Mouse (Mus musculus) cerebellum, postnatal 14 days (tissue): ENCODE data around the gene Gramd4.
"Not testable (repeated sequence)": the region's sequence is repeated elsewhere in the genome, so short reads cannot be mapped to it uniquely, and the experiment has no call there.

ENCODE experiments used
- DNase-seq, 2 experiments: peaks; one replicate each; pipeline ENCODE4 v3.0.0; 2021; ENCODE audit warnings: mixed read lengths in 2 of 2

The Gramd4 gene

DNA sequence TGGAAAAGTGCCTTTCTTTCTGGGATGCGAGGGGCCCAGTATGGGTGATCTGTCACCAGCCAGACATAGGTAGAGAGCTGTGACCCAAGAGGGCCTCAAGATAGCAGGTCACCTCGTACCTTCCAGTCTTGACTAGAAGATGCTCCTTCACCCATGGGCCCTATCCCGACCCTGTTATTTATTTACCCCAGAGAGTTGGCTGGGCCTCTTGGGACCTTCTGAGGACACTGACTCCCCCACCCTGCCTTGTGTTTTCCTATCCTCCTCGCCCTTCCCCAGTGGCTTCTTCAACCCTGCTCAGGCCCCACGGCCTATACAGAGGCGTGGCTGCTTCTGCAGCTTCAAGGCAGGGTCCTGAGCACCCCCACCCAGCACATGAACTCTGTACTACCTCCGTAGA, 61.7 kb downstream of the Gramd4 start:
- DNase-seq: no peak

DNA sequence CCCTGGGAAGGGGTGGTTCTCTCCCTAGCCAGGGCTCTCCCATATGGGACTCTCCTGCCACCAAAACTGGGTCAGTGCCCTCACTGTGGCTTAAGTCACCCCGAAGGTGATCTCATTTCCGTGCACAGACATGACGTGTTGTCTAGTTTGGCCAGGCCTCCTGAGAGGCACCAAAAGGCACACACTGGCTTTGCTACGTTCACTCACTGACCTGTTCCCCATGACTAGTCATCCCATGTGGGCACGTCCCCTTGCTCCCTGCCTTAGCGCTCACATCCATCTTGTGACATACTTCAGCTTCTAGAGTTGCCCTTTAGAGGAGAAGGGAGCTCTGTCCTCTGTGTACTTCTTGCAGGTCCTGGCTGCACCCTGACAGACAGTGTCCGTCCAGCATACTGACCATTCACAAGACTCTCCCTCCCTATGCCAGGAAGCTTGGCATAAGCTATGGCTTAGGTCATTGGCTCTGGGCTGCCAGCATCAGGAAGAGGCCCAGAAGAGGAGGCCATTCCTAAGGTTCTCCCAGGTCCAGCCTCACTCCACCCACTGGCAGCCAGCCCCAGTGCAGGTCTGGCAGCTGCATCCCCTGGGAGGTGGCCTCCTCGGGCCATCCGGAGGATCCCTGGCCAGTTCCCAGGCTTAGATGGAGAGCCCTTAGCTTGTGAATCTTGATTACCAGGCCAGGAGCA, 64.9 kb downstream of the Gramd4 start:
- DNase-seq: peak; percentile 61 to 69

DNA sequence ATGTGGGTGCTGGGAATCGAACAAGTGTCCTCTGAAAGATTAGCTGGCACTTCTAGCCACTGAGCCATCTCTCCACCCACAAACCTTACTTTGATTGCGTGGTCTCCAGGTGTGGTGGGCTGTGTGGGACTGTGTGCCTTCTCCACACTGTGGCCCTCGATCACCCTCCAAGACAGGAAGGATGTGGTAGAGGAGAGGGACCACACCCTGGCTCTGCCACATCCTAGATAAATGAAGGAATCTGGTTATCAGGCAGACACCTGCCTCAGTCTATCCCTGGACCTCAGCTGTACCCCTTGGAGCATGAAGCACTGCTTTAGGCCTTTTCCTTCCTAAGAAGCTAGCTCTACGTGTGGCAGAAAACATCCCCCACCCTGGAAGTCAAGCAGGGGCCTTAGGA, 65.9 kb downstream of the Gramd4 start:
- no peak for DNase-seq

DNA sequence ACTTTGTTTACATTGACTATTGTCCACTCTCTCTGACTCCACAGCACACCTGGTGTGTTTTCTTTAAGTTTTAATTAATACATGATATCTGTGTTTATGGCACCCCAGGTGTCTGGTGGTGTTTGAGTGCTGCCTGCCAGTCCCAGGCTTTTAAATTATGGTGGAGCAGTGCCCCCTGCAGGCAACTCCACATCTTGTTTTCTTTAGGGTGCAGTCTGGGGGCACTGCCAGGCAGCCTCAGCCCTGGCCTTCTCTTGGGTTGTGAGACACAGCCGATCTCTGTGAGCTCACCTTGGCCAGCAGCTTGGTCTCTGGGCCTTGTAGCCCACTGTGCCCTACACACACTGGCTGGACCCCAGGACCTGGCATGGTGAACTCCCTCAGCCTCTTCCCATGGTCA, 66.9 kb downstream of the Gramd4 start:
- peak; percentile 91 to 94 for DNase-seq

DNA sequence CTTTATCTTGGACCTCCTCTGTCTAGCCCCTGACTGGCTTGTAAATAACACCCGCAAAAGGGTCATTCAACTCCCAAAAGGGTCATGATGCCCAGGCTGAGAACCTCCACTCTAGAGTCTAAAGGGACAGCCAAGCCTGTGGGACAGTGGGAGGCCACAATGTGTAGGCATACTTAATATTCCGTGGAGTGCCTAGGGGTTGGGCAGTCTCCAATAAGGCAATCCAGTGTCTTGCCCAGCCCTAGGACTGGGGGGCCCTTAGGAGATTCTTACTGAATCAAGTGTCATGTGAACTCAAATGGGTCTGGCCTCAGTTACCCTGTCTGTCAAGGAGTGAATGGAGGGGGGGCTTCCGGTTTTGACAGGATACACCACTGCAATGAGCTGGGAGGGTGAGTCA, 71.5 kb downstream of the Gramd4 start:
- DNase-seq: no peak

DNA sequence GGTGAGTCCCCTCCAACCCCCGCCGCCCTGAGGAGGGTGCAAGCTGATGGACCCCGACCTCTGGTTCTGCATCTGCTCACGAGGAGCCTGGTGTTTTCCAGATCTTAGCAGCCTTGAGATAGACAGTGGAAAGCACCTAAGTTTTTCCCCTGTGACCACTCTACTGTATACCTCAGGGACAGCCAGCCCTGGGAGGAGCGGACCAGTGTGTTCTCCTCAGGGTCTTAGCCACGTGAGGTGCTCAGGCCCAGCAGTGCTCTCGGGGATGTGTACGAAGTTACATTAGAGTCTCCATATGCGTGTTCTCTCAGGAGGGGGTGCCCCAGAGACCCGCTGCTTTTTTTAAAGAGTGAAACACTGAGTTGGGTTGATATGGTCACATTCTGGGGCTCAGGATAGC, 73.2 kb downstream of the Gramd4 start:
- no peak for DNase-seq

DNA sequence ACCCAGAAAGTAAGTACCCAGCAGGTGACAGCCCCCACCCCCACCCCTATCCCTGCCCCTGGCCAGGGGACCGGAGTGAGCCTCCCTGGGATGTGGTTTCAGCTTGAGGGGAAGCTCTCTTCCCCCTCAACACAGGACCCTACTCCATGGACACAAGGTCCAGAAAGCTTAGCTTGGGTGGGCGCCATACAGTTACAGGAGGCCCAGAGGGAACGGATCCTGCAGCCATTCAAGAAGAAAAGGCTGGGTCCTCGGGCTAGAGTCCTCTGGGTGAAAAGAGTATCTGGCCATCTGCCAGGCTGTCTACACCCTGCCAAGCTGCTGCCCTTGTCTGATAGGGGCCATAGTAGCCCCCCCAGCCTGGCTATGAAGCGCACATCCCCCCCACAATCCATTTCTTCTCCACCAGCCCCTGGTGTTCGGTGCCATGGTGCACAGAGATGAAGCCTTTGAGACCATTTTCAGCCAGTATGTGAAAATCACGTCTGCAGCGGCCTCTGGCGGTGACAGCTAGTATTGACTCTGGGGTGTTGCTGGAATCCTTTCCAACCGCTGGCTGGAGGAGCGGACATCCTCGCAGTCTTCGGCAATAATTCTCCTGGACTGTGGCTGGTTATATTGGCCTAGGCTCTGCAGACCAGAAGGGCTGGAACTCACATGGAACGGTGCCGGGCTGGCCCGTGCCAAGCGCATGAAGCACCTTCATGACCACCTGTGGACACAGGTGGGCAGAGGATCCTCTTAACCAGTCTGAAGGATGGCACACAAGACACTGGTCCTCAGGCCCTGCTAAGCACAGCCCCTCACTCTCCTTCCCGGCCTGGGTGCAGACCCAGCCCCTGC, 77.7 kb downstream of the Gramd4 start:
- DNase-seq: peak; percentile 92 to 96

DNA sequence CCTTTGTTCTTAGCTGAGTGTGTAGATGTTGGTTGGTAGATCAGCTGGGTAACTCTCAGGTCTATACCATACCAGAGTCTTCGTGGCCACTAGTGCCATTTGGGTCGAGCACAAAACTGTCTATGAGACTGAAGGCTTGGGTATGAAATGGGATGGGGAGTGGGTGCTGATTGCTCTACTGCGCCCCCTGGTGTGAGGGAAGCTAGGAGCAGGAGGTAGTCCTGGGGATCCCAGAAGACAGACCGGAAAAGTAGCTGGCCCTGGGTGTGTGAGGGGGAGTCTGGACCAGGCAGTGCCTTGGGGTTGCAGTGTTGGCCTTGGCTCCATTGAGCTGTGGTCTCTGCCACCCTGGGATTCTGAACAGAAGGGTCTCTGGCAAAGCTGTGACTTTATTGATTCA, 80.1 kb downstream of the Gramd4 start:
- DNase-seq: peak in 1 of 2 experiments; percentile 67

DNA sequence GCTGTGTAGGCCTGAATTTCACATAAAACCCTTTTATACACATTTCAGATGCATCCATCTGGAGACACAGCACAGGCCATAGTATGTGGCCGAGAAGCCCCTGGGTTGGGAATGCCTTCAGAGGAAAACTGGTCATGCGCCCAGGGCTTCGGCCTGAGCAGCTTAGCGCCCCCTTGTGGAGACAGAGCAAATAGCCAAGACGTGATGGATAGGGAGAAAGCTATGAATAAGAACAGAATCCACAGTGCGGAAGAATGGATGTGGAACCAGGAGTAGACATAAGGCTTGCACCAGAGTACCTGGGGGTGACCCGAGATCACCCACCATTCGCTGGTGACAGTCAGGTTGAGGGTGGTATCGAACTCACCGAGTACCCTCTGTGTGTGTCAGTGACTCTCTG, 82.8 kb downstream of the Gramd4 start:
- peak; percentile 86 to 92 for DNase-seq

DNA sequence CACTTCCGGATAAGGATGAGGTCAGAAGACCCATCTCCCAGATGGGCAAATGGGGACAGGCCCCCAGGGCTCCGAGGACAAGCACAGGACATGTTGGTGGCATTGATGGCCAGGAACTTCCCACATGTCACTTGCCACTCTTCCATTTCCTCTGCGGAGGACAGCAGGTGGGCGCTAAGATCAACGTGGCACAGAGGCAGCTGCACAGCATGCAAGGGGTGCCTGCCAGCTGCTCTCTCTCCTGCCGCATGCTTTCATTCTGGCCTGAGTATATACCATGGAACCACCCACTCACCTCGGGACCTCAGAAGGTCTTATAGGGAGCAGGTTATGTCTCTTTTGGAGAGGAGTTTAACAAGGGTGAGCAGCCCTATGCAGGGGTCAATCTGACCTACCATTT, 87.1 kb downstream of the Gramd4 start:
- peak in 1 of 2 experiments; percentile 44 for DNase-seq

DNA sequence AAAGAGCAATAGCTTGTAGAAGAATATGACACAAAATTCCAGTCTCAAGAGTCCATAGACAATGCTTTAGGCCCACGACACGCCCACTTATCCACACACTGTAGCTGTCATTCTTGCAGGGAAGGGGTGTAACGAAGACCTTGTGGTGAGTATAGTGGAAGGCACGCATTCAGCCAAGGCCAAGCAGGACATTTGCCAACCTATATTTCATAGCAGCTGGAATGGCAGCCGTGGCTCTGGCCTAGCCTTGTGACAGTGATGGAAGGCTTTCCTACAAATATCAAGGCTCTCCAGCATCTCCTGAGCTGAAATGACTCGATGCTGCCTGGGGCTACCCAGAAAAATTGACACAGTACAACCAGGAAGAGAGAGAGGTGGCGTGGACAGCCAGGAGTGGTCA, 87.6 kb downstream of the Gramd4 start:
- DNase-seq: no peak

DNA sequence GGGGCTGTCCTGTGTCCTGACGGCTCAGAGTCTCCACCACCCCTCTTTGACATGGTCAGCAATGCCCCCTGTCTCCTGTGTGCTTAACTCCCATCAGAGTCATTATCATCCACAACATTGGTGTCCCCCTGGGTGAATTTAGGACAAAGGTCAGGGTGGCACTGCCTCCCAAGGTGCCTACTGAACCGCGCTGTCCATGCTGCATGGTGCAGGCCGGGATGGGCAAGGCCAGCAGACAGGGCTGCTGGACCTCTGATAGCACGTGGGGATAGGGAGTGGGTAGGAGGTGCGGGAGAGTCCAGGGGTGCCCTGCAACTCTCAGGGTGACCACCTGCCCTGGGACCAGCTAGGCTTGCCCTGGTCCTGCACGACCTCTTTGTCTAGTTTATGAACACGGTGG, 89.4 kb downstream of the Gramd4 start:
- DNase-seq: no peak

DNA sequence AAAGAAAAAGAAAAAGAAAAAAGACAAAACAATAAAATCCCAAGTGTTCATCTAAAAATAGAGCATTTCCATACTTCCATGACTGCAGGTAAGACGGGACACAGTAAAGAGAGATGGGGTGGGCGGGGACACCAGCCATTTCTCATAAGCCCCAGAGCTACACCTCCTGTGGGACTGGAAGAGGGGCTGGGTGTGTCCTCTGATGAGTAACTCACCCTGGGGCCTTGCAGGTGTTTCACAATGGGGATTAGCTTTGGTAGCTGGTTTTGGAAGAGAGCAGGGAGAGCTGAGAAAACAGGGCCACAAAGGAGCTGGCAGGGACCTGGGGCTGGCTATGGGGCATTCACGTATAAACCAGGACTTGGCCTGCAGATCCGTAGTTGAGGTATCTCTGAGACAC, 93.1 kb downstream of the Gramd4 start:
- no peak for DNase-seq

DNA sequence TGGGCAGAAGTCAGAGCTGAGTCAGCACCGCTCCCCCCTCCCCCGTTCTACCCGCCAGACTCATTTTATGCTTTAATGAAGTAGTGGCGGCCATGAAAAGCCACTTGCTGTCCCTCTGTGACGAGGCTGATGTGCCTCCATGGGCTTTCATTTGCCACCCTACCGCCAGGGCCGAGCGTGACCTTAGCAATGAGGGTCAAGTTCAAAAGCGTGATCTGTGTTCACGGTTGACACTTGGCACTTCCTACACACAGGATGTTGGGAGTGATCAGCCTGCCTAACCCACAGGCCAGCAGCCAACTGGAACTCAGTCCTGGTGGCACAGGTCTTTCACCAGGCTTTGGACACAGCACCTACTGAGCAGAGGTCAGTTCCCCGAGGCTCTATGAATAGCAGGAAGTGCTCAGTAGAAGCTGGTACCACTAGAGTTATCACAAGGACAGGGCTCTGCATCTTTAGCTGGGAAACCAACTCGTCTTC, 96.0 kb downstream of the Gramd4 start:
- DNase-seq: no peak

DNA sequence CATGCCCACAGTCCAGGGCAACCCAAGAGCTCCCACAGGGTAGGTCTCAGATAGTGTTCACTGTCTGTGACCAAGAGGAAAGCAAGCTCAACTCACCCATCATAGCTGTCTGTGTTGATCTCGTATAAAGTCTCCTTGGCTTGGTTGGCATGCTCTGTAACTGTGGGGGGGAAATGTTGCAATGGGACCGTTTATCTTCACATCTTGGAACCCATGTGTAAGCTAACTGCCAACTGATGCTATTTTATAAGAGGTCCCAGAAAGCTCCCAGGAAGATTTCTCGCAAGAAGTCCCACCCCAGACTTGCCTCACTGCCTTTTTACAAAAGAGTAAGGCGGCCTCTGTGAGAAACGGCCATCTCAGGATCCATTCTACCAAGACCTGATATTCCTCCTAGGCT, 99.0 kb downstream of the Gramd4 start:
- DNase-seq: no peak

DNA sequence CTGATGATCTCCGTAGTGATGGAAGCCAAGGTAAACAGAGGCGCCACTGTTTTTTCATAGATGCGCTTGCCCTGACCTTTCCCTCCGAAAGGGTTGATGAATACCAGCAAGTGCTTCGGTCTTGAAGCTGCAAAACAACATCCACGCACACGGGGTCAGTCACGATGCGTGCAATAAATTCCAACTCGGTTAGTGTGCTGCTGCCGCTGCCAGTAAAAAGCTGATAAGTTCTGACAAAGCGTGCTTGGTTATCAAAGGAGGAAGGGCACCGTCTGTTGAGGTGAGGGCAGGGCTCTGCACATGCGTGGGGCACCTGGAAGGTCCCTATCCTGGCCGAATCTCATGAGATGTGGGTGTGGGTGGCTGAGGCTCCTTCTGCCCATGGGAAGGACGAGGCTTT, 101.6 kb downstream of the Gramd4 start:
- DNase-seq: no peak

DNA sequence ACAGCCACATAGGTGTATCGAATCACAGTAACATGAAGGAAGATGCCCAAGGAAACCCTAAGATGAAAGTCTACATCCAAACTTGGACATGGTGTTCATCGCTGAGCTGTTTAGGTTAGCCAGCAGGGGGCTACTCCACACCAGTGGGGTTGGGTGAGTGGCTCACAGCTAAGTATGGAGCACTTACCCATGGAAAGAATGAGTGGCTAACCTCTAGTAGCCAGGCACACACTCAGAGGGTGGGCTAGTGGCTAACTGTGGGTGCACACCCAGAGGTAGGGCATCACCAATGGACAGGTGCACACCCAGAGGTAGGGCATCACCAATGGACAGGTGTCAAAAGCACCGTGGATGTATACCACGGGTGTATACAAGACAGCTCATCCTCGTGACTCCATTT, 102.2 kb downstream of the Gramd4 start:
- no peak for DNase-seq

DNA sequence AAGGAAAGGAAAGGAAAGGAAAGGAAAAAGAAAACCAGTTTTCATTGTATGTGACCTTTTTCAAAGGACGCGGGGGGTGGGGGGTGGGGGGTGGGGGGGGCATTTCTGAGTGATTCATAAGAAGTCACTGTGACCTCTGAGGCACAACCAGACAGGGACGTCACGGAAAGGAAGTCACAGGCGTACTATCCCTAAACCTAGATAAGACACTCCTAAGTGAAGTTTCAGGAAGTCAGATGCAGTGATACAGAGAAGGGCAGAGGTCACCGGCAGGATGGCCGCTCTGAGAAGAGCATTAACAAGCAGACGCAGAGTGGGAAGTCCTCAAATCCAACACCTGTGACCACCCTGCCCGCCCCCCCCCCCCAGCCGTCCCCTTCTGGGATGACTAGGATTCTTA, 103.4 kb downstream of the Gramd4 start:
- no peak for DNase-seq

DNA sequence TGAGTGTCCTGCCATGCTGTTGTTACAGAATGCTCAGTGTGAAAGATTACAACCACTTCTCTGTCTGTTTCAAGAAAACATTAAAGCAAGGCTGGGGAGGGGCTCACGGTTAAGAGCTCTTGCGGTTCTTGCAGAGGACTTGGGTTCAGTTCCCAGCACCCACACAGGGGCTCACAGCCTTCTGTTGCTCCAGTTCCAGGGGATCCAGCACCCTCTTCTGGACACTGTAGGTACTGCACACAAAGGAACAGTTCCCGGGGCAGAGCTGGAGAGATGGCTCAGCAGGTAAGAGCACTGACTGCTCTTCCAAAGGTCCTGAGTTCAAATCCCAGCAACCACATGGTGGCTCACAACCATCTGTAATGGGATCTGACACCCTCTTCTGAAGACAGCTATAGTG, 104.3 kb downstream of the Gramd4 start:
- DNase-seq: not testable (repeated sequence)

DNA sequence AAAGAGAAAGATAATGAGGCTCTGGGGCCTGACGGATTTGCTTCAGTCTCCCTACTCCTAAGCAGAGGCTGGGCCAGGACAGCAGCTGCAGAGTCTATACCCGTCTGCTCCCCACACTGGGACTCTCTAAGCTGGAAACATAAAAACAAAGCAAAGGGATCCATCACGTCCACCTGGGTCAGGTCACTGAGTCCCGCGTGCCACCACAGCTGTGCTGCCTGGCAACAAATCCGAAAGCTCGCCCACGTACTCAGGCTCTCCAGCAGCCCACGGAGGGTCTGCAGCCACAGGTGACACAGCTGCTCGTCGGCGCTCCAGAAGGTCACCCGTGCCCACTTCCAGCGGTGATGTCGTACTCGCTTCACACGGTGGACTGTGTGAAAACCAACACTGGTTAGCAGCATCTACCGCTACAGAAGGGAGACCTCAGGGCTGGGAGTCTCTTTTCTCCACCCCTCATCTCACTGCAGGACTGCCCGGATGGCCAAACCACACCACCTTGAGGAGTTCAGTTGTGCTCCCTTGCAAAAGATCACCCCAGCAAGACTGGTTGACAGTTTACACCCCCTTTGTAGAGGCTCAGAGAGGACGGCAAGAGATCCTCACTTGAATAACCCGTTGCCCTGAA, 107.3 kb downstream of the Gramd4 start:
- no peak for DNase-seq

DNA sequence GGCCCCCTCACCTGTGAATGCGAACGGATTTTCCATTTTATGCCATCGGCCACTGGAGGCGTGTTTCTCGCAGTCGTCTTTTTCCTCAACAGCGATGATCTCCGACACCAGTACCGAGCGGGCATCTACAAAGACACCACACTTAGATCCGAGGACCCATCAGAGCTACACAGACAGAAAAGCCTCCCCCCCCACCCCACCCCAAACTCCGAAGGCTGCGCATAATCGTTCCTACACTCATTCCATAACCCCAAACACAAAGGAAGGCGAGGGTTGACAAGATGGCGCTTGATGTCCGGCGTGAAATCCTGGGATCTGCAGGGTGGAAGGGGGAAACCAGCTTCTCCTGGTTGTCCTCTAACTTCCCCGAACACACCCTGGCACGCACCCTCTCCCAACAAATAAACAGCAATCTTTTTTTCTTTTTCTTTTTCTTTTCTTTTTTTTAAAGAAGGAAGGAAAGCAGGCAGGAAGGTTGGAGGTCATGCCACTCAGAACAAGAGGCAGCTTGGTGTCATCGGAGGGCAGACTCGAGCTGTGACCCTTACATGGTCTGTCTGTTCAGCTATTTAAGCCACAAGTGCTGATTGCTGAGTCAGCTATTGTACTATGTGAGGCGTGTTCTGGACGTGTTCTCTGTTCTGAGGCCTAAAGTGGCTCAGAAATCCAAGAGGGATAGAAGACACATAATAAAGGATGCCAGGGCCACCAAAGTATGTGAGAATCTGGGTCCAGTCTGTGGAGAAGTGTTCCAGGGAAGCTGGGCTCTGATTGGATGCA, 108.5 kb downstream of the Gramd4 start:
- DNase-seq: no peak

DNA sequence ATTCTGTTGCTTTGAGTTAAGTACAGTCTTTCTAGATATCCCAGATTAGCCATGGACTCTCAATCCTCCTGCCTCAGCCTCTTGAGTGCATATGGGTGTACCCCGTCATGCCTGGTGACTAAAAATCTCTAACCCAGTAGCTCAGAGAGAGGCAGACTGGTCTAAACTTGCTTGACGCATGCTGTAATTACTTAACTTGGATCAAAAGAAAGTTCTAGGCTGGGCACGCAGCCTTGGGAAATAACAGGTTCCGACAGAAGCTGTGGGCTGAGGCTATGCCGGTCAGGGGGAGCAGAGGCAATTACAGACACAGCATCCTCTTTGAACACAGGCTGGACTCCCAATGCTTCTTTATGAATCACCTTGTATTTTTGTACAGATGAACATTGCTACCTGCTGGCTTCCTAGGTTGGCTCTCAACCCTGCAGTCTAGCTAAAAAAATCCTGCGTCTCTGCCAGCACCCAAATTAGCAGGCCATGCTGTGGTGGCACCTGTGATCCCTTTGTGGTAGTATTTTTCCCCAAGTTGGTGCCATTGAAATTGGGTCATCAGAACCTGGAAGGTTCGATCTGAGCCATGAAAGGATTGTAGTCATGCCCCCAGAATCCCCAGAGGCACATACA, 109.6 kb downstream of the Gramd4 start:
- peak in 1 of 2 experiments; percentile 69 for DNase-seq
